8 mouse cellular contexts compared by ENCODE assay signal in genomic region chr11:82870173-82871030, GRCm38 (mm10). TPM values are rescaled to one million over a fixed set of nuclear protein-coding genes. Genes with fewer than 3 reads are reported as not detected.
DNase-seq lines count a peak whose midpoint lies in the region; ATAC-seq and TF ChIP-seq lines count a peak whose summit lies in the region.

No protein-coding gene starts in this region.

- peak; percentile 13; the same call in 1 of the 2 replicates for ATAC-seq in embryonic facial prominence, embryonic 13.5 days (ENCODE audit: insufficient number of reproducible peaks, insufficient read depth, low FRiP score, low TSS enrichment, low read depth)
- ATAC-seq in limb, embryonic 14.5 days (ENCODE audit: low FRiP score, low read depth) = peak; percentile 48
- no peak for ATAC-seq in midbrain, embryonic 14.5 days (ENCODE audit: low FRiP score, low TSS enrichment)

- peak overlapping the region; percentile 80 for H3K9ac ChIP-seq in embryonic facial prominence, embryonic 13.5 days
- peak overlapping the region; percentile 70 for H3K9ac ChIP-seq in limb, embryonic 14.5 days (ENCODE audit: low read depth, low read length, severe bottlenecking)
- H3K9ac ChIP-seq in midbrain, embryonic 14.5 days (replicated peaks; ENCODE audit: low read length) = peak overlapping the region; percentile 68

- 0 out of 2 replicates have a peak overlapping the region, but pooled peaks have one; percentile 11 for H3K27ac ChIP-seq in embryonic facial prominence, embryonic 13.5 days
- peak overlapping the region; percentile 19; the same call in 1 of the 2 replicates for H3K27ac ChIP-seq in limb, embryonic 14.5 days (replicated peaks; ENCODE audit: low read depth, low read length)
- H3K27ac ChIP-seq in midbrain, embryonic 14.5 days (replicated peaks; ENCODE audit: low read depth, low read length) = no peak overlapping the region

- DNase-seq in 3T3-L1 (ENCODE audit: low read depth, low spot score) (peak; percentile 59), adipocyte (ENCODE audit: low spot score) (peak; percentile 79)
- DNase-seq in heart, adult 18-20 months = peak; percentile 70 to 77
- DNase-seq in kidney, adult 11 months = peak; percentile 88
- no peak for DNase-seq in limb, embryonic 14.5 days (ENCODE audit: low spot score)
- DNase-seq in midbrain, embryonic 14.5 days = peak; percentile 44
- peak; percentile 30 to 53 for DNase-seq in spleen, postnatal 14 days (ENCODE audit: low spot score in 2 of 2)

- no peaks in the 10 kb centered on the region for H3K9me3 ChIP-seq in embryonic facial prominence, embryonic 13.5 days
- H3K9me3 ChIP-seq in limb, embryonic 14.5 days (ENCODE audit: control insufficient read depth, low read length) = no peaks in the 10 kb centered on the region
- H3K9me3 ChIP-seq in midbrain, embryonic 14.5 days (ENCODE audit: control insufficient read depth, low read length) = no peaks in the 10 kb centered on the region

- H3K36me3 ChIP-seq in embryonic facial prominence, embryonic 13.5 days = no peaks in the 10 kb centered on the region
- no peaks in the 10 kb centered on the region for H3K36me3 ChIP-seq in limb, embryonic 14.5 days (ENCODE audit: control insufficient read depth, insufficient read depth, low read length)
- H3K36me3 ChIP-seq in midbrain, embryonic 14.5 days (ENCODE audit: control insufficient read depth, insufficient read depth, low read length) = no peaks in the 10 kb centered on the region

- peak overlapping the region; percentile 74 for H3K4me2 ChIP-seq in embryonic facial prominence, embryonic 13.5 days
- peak overlapping the region; percentile 77 for H3K4me2 ChIP-seq in limb, embryonic 14.5 days (replicated peaks; ENCODE audit: low read depth, low read length, severe bottlenecking)
- H3K4me2 ChIP-seq in midbrain, embryonic 14.5 days (ENCODE audit: low read length) = peak overlapping the region; percentile 83

- 3% methylated on average over 36 of the region's 36 CpGs for WGBS in embryonic facial prominence, embryonic 13.5 days
- 3% methylated on average over 30 of the region's 36 CpGs for WGBS in limb, embryonic 14.5 days
- WGBS in midbrain, embryonic 14.5 days = 5% methylated on average over 36 of the region's 36 CpGs

- TF ChIP-seq POLR2A in limb, embryonic 14.5 days (IDR thresholded peaks at IDR 0.05; ENCODE audit: borderline replicate concordance, extremely low read depth, insufficient read depth, insufficient read length) = no peak

- H3K4me3 ChIP-seq in embryonic facial prominence, embryonic 13.5 days = peak overlapping the region; percentile 87
- H3K4me3 ChIP-seq in limb, embryonic 14.5 days (replicated peaks; ENCODE audit: low read length) = peak overlapping the region; percentile 78
- peak overlapping the region; percentile 69 for H3K4me3 ChIP-seq in midbrain, embryonic 14.5 days (replicated peaks; ENCODE audit: low read depth, low read length)

- no peaks in the 10 kb centered on the region for H3K27me3 ChIP-seq in embryonic facial prominence, embryonic 13.5 days
- no peaks in the 10 kb centered on the region for H3K27me3 ChIP-seq in limb, embryonic 14.5 days (ENCODE audit: control insufficient read depth, insufficient read depth, low read length)
- H3K27me3 ChIP-seq in midbrain, embryonic 14.5 days (ENCODE audit: control insufficient read depth, insufficient read depth, low read length) = no peaks in the 10 kb centered on the region

- 0 out of 2 replicates have a peak, but pooled peaks cover 3% of the 10 kb centered on the region for H3K4me1 ChIP-seq in embryonic facial prominence, embryonic 13.5 days
- H3K4me1 ChIP-seq in limb, embryonic 14.5 days (ENCODE audit: control insufficient read depth, insufficient read depth, low read length) = peaks cover 7% of the 10 kb centered on the region
- H3K4me1 ChIP-seq in midbrain, embryonic 14.5 days (ENCODE audit: control insufficient read depth, insufficient read depth, low read length) = no peaks in the 10 kb centered on the region

RNA-seq across cellular contexts. Expression of gene Rffl, which starts 0.6 kb away (rescaled TPM):
- 10.2 and 11.5 TPM in 2 replicates for polyA plus RNA-seq in embryonic facial prominence, embryonic 13.5 days (2015; fragmentation: Nextera tagmentation; extraction: Ambion mirVana)
- 1 to 10 TPM; 3.5 to 3.6 TPM for total RNA-seq in heart, adult 18-20 months (2021)
- polyA plus RNA-seq in limb, embryonic 14.5 days (2012; rRNA removed) = 8.3 and 11.0 TPM in 2 replicates
- polyA plus RNA-seq in limb, embryonic 14.5 days (2014; fragmentation: Nextera tagmentation; extraction: Ambion mirVana) = 11.3 and 11.5 TPM in 2 replicates
- polyA plus RNA-seq in midbrain, embryonic 14.5 days (2014; fragmentation: Nextera tagmentation; extraction: Ambion mirVana) = 2.6 and 4.2 TPM in 2 replicates

RNA-seq across cellular contexts. Expression of gene Rad51d, which starts 20.0 kb away (rescaled TPM):
- polyA plus RNA-seq in embryonic facial prominence, embryonic 13.5 days (2015; fragmentation: Nextera tagmentation; extraction: Ambion mirVana) = 11.7 and 12.9 TPM in 2 replicates
- 10 to 100 TPM; 10.5 to 12.0 TPM for total RNA-seq in heart, adult 18-20 months (2021)
- polyA plus RNA-seq in limb, embryonic 14.5 days (2012; rRNA removed) = 10.5 and 11.5 TPM in 2 replicates
- 12.9 and 15.1 TPM in 2 replicates for polyA plus RNA-seq in limb, embryonic 14.5 days (2014; fragmentation: Nextera tagmentation; extraction: Ambion mirVana)
- 11.4 and 17.2 TPM in 2 replicates for polyA plus RNA-seq in midbrain, embryonic 14.5 days (2014; fragmentation: Nextera tagmentation; extraction: Ambion mirVana)

RNA-seq across cellular contexts. Expression of gene Fndc8, which starts 21.5 kb away (rescaled TPM):
- polyA plus RNA-seq in embryonic facial prominence, embryonic 13.5 days (2015; fragmentation: Nextera tagmentation; extraction: Ambion mirVana) = 0.15 and 0.32 TPM in 2 replicates
- not detected for total RNA-seq in heart, adult 18-20 months (2021)
- 0.10 and 0.14 TPM in 2 replicates for polyA plus RNA-seq in limb, embryonic 14.5 days (2012; rRNA removed)
- 0.11 and 0.25 TPM in 2 replicates for polyA plus RNA-seq in limb, embryonic 14.5 days (2014; fragmentation: Nextera tagmentation; extraction: Ambion mirVana)
- 0.30 and 0.38 TPM in 2 replicates for polyA plus RNA-seq in midbrain, embryonic 14.5 days (2014; fragmentation: Nextera tagmentation; extraction: Ambion mirVana)

RNA-seq across cellular contexts. Expression of gene Nle1, which starts 37.8 kb away (rescaled TPM):
- 33.6 and 36.1 TPM in 2 replicates for polyA plus RNA-seq in embryonic facial prominence, embryonic 13.5 days (2015; fragmentation: Nextera tagmentation; extraction: Ambion mirVana)
- total RNA-seq in heart, adult 18-20 months (2021) = 10 to 100 TPM; 11.7 to 12.4 TPM
- polyA plus RNA-seq in limb, embryonic 14.5 days (2012; rRNA removed) = 81.6 and 98.3 TPM in 2 replicates
- polyA plus RNA-seq in limb, embryonic 14.5 days (2014; fragmentation: Nextera tagmentation; extraction: Ambion mirVana) = 30.0 and 35.0 TPM in 2 replicates
- polyA plus RNA-seq in midbrain, embryonic 14.5 days (2014; fragmentation: Nextera tagmentation; extraction: Ambion mirVana) = 24.8 and 28.0 TPM in 2 replicates

RNA-seq across cellular contexts. Expression of gene Unc45b, which starts 39.9 kb away (rescaled TPM):
- polyA plus RNA-seq in embryonic facial prominence, embryonic 13.5 days (2015; fragmentation: Nextera tagmentation; extraction: Ambion mirVana) = 5.7 and 8.6 TPM in 2 replicates
- 100 to 1,000 TPM; 185 to 201 TPM for total RNA-seq in heart, adult 18-20 months (2021)
- 17.8 and 17.9 TPM in 2 replicates for polyA plus RNA-seq in limb, embryonic 14.5 days (2012; rRNA removed)
- polyA plus RNA-seq in limb, embryonic 14.5 days (2014; fragmentation: Nextera tagmentation; extraction: Ambion mirVana) = 16.9 and 24.7 TPM in 2 replicates
- polyA plus RNA-seq in midbrain, embryonic 14.5 days (2014; fragmentation: Nextera tagmentation; extraction: Ambion mirVana) = 0.32 and 0.84 TPM in 2 replicates
